ENCODE assay signal across 15 mouse cellular contexts in genomic region chr1:146363777-146364176, GRCm38 (mm10).
DNase-seq lines count a peak whose midpoint lies in the region; ATAC-seq lines count a peak whose summit lies in the region.
"Had no signal": no experiment of that assay in that cellular context is flagged by ENCODE, and none has a peak within 500 bp of the region (broad histone marks: within the 10 kb centered on the region; RNA-seq: fewer than 3 reads in every experiment).

No protein-coding gene starts in this region.

- ATAC-seq in cerebellum, adult (ENCODE audit: insufficient number of reproducible peaks, low FRiP score, low TSS enrichment): peak; percentile 87
- ATAC-seq: CD4-positive, CD25-positive, alpha-beta regulatory T cell, adult 4 months; forebrain, postnatal 0 days; inflammation-experienced regulatory T-cells, adult 6 months; intestine, postnatal 0 days had no signal

- no peak for DNase-seq in cerebellum, adult 8-10 months
- peak; percentile 57 for DNase-seq in brain, adult 2 months (ENCODE audit: low read depth, low spot score)
- DNase-seq in cerebellum, adult 9-10 months: peak; percentile 31
- DNase-seq in cerebellum, postnatal 25 days: peak; percentile 58 to 73
- DNase-seq in right cerebral cortex, postnatal 14 days: no peak
- no peak for DNase-seq in frontal cortex, postnatal 10 days (ENCODE audit: low spot score in 2 of 2)
- DNase-seq: adrenal gland, postnatal 10 days; B cell, adult 2 months; forebrain, postnatal 0 days; gastrocnemius, adult 2 months; gastrocnemius, postnatal 25 days had no signal

Comparison
In these comparisons a context has a peak if more than half of its experiments do, and no peak if none do; other contexts are left out.
1. DNase-seq: peak in brain, adult 2 months (single experiment), cerebellum, adult 9-10 months (single experiment) and cerebellum, postnatal 25 days (2 of 2); none in cerebellum, adult 8-10 months (single experiment), right cerebral cortex, postnatal 14 days (single experiment) and frontal cortex, postnatal 10 days (0 of 2).